Mouse (Mus musculus) neural tube, embryonic 13.5 days (tissue): ENCODE results near the gene Edaradd. TPM values are rescaled to one million over a fixed set of nuclear protein-coding genes. Genes with fewer than 3 reads are reported as not detected.

Experiments
- ATAC-seq: fragments of 200-750 bp; cut with Nextera tagmentation; 2 replicates; pipeline ENCODE4 v1.8.0; 2017; ENCODE audit warnings: low read depth, mild to moderate bottlenecking, moderate TSS enrichment, moderate library complexity
- H3K27ac ChIP-seq: fragments of 300-500 bp; sonication (generic); replicated peaks from 2 replicates; pipeline ENCODE4 v1.5.1; 2015; ENCODE audit warnings: moderate library complexity, mild to moderate bottlenecking, inconsistent platforms
- H3K27me3 ChIP-seq: fragments of 300-500 bp; sonication (generic); 2 replicates; pipeline ENCODE4 v1.6.1; 2015; ENCODE audit warnings: mild to moderate bottlenecking, inconsistent platforms
- H3K36me3 ChIP-seq: fragments of 300-500 bp; sonication (generic); 2 replicates; pipeline ENCODE4 v1.6.1; 2015; ENCODE audit warnings: mild to moderate bottlenecking, inconsistent platforms
- H3K4me1 ChIP-seq: fragments of 300-500 bp; sonication (generic); replicated peaks from 2 replicates; pipeline ENCODE4 v1.6.1; 2015; ENCODE audit warnings: inconsistent platforms
- H3K4me2 ChIP-seq: fragments of 300-500 bp; sonication (generic); 2 replicates; pipeline ENCODE4 v1.6.1; 2015; ENCODE audit warnings: inconsistent platforms, mild to moderate bottlenecking, moderate library complexity
- H3K4me3 ChIP-seq: fragments of 300-500 bp; sonication (generic); 2 replicates; pipeline ENCODE4 v1.5.1; 2015; ENCODE audit warnings: mild to moderate bottlenecking, inconsistent platforms
- H3K9ac ChIP-seq: fragments of 300-500 bp; sonication (generic); 2 replicates; pipeline ENCODE4 v1.6.1; 2015; ENCODE audit warnings: moderate library complexity, mild to moderate bottlenecking, inconsistent platforms
- H3K9me3 ChIP-seq: fragments of 300-500 bp; sonication (generic); 2 replicates; pipeline ENCODE4 v1.6.1; 2016; ENCODE audit warnings: inconsistent platforms
- WGBS: fragments of 180-500 bp; shearing (Covaris S2); methylation state at CpG from one replicate; pipeline ENCODE4 v1.1.7; 2015; 5-methylcytosine and 5-hydroxymethylcytosine counted together
- polyA plus RNA-seq: library from polyadenylated mRNA; unstranded; fragments of >200 nt; fragmentation: Nextera tagmentation; extraction: Ambion mirVana; gene quantifications from 2 replicates; pipeline ENCODE4 v1.2.1, GENCODE M21; 2015

Gene Edaradd
- polyA plus RNA-seq, 1 experiment from 2014 or later, result 1.0 TPM

DNA sequence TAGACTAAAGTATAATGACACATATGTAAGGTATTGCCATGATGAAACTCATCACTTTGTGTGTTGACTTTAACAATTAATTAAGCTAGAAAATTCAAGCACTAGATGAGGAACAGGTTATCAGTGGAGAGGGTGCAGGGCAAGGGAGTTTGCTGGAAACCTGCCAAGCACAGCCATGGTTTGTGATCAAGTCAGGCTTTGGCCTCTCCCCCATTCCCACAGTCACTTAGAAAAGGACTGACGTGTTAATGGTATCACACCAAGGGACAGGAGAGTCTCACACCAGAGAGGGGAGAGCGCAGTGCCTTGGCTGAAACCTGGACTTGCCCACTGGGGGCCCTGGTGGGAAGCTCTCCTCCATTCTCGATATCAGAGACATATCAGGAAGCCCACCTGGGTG is 14.9 kb downstream of the Edaradd start:
- no peaks in the 10 kb centered on the region for H3K36me3 ChIP-seq
- peaks cover 9% of the 10 kb centered on the region for H3K4me1 ChIP-seq
- H3K4me3 ChIP-seq, result no peak overlapping the region
- no peak overlapping the region for H3K4me2 ChIP-seq
- H3K9ac ChIP-seq, result no peak overlapping the region
- 81% methylated on average over 3 of the region's 3 CpGs for WGBS
- no peak for ATAC-seq
- H3K27me3 ChIP-seq, result no peaks in the 10 kb centered on the region
- H3K9me3 ChIP-seq, result no peaks in the 10 kb centered on the region
- no peak overlapping the region for H3K27ac ChIP-seq

DNA sequence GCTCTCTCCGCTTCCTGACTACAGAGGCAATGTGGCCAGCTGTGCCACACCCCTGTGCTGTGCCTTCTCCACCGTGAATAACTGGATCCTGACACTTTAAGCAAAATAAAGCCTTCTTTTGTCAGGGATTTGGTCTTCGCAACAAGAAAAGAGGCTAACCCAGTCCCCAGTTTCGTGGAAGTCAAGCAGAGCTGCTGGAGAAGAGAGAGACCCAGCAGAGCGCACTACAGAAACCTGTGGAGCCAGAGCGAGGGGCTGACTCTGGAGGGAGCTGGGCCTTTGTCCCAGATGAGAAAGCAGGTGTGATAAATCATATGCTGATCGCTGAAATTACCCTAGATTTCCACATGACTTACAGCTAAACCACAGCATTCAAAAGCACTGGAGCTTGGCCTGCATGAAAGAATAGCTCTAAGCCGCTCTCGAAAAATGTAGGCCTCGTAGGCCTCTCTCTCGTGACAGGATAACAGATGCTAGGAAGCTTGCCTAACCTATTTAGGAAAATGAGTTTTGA is 16.9 kb downstream of the Edaradd start:
- H3K9ac ChIP-seq, result no peak overlapping the region

DNA sequence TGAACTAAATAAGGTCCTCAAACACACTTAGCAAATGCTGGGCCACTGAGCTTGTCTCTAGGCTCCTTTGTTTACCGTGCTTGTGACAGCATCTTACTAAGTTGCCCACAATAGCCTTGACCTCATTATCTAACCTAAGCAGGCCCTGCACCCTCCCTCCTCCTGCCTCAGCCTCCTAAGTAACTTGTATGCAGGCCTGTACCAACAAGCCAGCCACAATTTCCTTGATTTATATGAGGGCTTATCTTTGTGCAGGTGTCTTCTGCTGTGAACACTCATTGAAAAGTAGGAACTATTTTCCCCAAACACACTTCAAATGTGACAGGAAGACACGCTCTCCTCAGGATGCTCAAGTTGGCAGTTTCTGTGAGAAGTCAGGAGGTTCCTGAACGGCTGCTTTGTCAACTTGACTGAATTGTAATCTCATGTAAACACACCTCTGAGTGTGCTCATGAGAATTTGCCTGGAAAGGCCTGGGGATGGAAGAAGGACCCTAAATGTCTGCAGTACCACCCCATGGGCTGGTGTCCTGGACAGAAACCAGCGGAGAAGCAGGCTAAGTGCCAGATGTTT is 17.5 kb downstream of the Edaradd start:
- Histone ChIP-seq H3K4me3 (no peak overlapping the region), H3K27me3 (no peaks in the 10 kb centered on the region), H3K27ac (peak overlapping the region; percentile 14; the same call in 1 of the 2 replicates), H3K9me3 (no peaks in the 10 kb centered on the region), H3K4me2 (no peak overlapping the region), H3K9ac (no peak overlapping the region), H3K36me3 (no peaks in the 10 kb centered on the region), H3K4me1 (peaks cover 9% of the 10 kb centered on the region)
- no peak for ATAC-seq
- WGBS, result 23% methylated on average over 4 of the region's 4 CpGs

More for the DNA sequence above, 16.9 kb downstream of the Edaradd start:
- Histone ChIP-seq H3K27me3 (no peaks in the 10 kb centered on the region), H3K4me3 (no peak overlapping the region), H3K36me3 (no peaks in the 10 kb centered on the region), H3K4me2 (no peak overlapping the region), H3K9me3 (no peaks in the 10 kb centered on the region), H3K4me1 (peaks cover 9% of the 10 kb centered on the region), H3K27ac (peak overlapping the region; percentile 14; the same call in 1 of the 2 replicates)
- ATAC-seq, result peak; percentile 84
- 16% methylated on average over 11 of the region's 11 CpGs for WGBS

DNA sequence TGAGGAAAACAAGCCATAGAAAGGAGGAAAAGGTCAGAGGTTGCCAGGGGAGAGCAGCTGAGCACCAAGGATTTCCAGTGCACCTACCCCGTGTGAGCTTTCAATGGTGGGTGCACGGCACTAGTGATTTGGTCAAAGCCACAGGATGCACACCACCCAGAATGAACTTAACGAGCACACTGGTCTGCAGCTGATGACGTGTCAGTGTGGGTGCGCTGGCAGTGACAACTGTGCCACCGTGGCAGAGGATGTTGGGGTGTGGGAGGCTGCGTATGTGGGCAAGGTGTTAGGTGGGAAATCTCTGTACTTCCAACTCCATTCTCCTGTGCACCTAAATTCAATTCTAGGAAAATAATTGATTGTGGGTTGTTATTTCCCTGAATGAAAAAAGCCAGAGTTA is 21.1 kb downstream of the Edaradd start:
- ATAC-seq, result no peak
- WGBS, result 86% methylated on average over 7 of the region's 7 CpGs
- Histone ChIP-seq H3K9me3 (no peaks in the 10 kb centered on the region), H3K27ac (no peak overlapping the region), H3K4me2 (no peak overlapping the region), H3K4me3 (no peak overlapping the region), H3K9ac (no peak overlapping the region), H3K4me1 (peaks cover 9% of the 10 kb centered on the region), H3K27me3 (no peaks in the 10 kb centered on the region), H3K36me3 (no peaks in the 10 kb centered on the region)

DNA sequence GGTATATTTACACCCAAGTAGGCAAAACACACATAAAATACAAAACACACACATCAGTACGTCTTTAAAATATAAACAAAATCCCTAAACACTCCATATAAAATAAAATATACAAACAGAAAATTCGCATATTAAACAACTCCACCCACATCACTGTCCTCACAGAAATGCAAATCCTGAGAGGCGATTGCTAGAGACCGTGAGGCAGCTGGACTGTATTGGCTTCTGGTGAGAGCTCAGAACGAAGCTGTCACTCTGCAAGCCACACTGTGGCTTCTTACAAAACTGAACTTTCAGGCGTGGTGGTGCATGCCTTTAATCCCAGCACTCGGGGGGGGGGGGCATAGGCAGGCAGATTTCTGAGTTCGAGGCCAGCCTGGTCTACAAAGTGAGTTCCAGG is 22.4 kb downstream of the Edaradd start:
- Histone ChIP-seq H3K9me3 (no peaks in the 10 kb centered on the region), H3K4me2 (no peak overlapping the region), H3K4me1 (peaks cover 2% of the 10 kb centered on the region), H3K27ac (no peak overlapping the region), H3K4me3 (no peak overlapping the region), H3K36me3 (no peaks in the 10 kb centered on the region), H3K27me3 (no peaks in the 10 kb centered on the region), H3K9ac (no peak overlapping the region)
- no peak for ATAC-seq
- WGBS, result 59% methylated on average over 8 of the region's 8 CpGs

DNA sequence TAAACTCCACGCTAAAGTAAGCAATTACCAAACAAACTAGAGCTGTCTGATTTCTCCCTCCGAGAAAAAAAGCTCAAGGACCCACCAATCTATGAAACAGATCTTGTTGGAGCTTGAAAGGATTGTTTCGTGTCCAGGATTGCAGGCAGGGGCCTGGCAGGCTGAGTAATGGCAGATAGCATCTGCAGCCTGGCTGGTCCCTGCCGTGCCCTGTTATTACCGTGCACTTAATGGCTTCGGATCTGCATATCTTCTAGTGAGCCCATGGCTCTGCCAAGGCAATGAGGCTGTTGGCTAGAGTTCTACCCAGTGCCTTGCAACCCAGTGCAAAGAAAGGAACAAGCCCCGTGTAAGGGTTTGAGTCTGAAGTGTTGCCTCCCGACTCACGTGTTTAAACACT is 25.5 kb downstream of the Edaradd start:
- Histone ChIP-seq H3K4me2 (no peak overlapping the region), H3K4me3 (no peak overlapping the region), H3K4me1 (no peaks in the 10 kb centered on the region), H3K36me3 (no peaks in the 10 kb centered on the region), H3K27me3 (no peaks in the 10 kb centered on the region), H3K9me3 (no peaks in the 10 kb centered on the region), H3K9ac (no peak overlapping the region), H3K27ac (no peak overlapping the region)
- no peak for ATAC-seq
- 81% methylated on average over 9 of the region's 9 CpGs for whole genome bisulfite sequencing

DNA sequence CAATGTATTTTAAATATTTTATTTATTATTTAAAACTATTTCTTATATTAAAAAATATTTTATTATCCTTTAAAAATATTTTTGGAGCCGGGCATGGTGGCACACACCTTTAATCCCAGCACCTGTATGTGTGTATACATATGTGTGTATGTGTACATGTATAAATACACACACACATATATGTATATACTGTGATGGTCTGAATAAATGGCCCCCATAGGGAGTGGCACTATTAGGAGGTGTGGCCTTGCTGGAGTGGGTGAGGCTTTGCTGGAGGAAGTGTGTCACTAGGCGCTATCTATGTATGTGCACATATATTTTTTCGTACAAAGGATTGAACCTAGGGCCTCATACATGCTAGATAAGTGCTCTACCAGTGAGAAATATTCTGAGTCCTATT is 27.7 kb downstream of the Edaradd start:
- 95% methylated on average over 3 of the region's 3 CpGs for WGBS
- Histone ChIP-seq H3K4me1 (no peaks in the 10 kb centered on the region), H3K27me3 (no peaks in the 10 kb centered on the region), H3K4me2 (no peak overlapping the region), H3K27ac (no peak overlapping the region), H3K9me3 (no peaks in the 10 kb centered on the region), H3K9ac (no peak overlapping the region), H3K36me3 (no peaks in the 10 kb centered on the region), H3K4me3 (no peak overlapping the region)
- no peak for ATAC-seq

DNA sequence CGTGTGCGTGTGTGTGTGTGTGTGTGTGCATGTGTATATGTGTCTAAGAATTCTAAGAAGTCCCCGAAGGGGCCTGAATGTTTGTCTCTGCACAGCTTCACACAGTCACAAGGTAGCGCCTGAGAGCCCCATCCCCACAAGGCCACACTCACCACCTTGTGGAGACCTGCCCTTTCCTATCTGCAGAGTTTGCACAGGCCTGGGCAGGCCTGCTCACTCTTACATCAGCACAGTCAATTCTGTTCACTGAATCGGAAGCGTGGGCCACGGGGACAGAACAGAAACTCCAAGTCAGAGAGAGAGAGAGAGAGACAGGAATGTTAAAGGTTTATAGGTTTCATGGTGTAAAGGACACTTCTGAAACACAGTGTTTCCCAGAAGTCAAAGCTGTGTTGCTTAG is 34.6 kb downstream of the Edaradd start:
- no peak overlapping the region for H3K4me3 ChIP-seq
- 92% methylated on average over 7 of the region's 7 CpGs for WGBS
- no peak for ATAC-seq
- H3K9ac ChIP-seq, result no peak overlapping the region
- H3K4me2 ChIP-seq, result no peak overlapping the region
- no peak overlapping the region for H3K27ac ChIP-seq
- no peaks in the 10 kb centered on the region for H3K27me3 ChIP-seq
- H3K36me3 ChIP-seq, result no peaks in the 10 kb centered on the region
- H3K9me3 ChIP-seq, result no peaks in the 10 kb centered on the region
- no peaks in the 10 kb centered on the region for H3K4me1 ChIP-seq

DNA sequence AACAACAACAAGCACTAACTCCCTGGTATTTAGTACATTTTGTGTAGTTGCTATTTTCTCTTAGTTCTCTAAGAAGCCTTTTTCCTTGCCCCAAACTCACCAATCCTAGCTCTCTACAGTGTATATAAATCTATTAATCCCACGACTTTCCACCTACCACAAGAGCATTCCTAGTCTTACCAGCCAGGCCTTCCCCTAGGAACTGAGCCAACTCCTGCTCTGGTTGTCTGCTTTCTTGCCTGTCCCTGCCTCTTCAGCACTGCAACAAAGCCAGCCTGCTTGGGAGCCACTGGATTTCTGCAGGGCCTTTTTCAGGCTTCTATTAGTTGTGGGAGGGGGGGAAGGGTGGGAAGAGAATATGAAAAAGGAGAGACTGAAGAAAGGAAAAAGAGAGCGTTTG is 35.0 kb downstream of the Edaradd start:
- no peak for ATAC-seq
- Histone ChIP-seq H3K27ac (no peak overlapping the region), H3K4me2 (no peak overlapping the region), H3K4me3 (no peak overlapping the region), H3K9ac (no peak overlapping the region), H3K9me3 (no peaks in the 10 kb centered on the region), H3K4me1 (no peaks in the 10 kb centered on the region), H3K27me3 (no peaks in the 10 kb centered on the region), H3K36me3 (no peaks in the 10 kb centered on the region)
- WGBS, result 83% methylated on average over 2 of the region's 2 CpGs

DNA sequence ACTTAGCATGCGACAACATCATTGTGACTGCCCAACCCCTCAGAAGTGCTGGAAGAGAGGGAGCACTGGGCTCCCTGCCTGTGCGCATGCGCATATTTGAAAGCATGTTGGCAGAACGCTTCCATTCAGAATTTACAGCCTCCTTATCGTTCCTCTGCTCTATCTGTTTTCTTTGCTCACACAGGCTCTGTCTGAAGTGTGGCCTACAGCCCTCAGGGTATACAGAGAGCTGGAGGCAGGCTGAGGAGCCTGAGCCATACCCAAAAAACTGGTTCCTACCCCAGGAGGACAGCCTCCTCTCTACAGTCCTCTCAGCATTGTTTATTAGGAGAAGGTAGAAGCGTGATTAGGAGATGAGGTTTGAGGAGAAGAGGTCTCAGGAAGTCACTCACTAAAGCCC is 40.4 kb downstream of the Edaradd start:
- WGBS, result 77% methylated on average over 6 of the region's 6 CpGs
- no peaks in the 10 kb centered on the region for H3K36me3 ChIP-seq
- ATAC-seq, result no peak
- no peak overlapping the region for H3K4me2 ChIP-seq
- H3K27ac ChIP-seq, result no peak overlapping the region
- H3K4me1 ChIP-seq, result no peaks in the 10 kb centered on the region
- no peaks in the 10 kb centered on the region for H3K9me3 ChIP-seq
- no peak overlapping the region for H3K4me3 ChIP-seq
- H3K27me3 ChIP-seq, result no peaks in the 10 kb centered on the region
- no peak overlapping the region for H3K9ac ChIP-seq

DNA sequence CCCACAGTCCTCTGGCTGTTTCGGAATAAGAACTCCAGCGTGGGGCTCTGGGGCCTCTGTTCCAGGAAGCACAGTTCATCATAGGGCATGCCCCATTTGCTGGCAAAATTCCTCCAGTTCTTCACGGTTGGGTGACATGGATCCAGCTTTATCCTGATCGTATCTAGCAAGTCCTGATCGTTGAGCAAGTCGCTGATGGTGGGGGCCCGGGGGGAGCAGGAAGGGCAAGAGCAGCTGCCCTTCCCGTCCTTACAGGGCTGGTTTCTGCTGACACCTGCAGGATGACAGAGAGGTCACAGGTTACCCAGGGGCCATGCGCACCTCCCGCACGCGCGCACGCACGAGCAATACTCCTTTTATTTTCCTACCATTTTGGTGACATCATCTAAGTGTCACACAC is 41.9 kb downstream of the Edaradd start:
- Histone ChIP-seq H3K4me2 (no peak overlapping the region), H3K27ac (no peak overlapping the region), H3K9ac (no peak overlapping the region), H3K4me3 (no peak overlapping the region), H3K27me3 (no peaks in the 10 kb centered on the region), H3K4me1 (no peaks in the 10 kb centered on the region), H3K36me3 (no peaks in the 10 kb centered on the region), H3K9me3 (no peaks in the 10 kb centered on the region)
- 84% methylated on average over 15 of the region's 15 CpGs for WGBS
- ATAC-seq, result no peak

DNA sequence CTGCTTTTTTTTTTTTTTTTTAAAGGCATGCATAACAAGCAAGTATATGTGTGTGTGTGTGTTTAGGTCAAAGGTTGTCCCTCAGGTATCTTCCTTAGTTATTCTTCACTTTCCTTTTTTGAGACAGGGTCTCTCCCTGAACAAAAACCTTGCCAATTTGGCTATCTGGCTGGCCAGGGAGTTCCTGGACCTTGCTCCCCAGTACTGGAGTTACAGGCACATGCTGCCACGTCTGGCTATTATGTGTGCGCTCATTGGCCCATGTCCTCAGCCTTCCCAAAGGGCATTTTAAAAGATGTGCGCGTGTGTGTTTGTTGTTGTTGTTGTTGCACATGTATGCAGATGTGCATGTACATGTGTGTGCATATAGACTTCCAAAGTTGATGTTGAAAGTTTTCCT is 43.4 kb downstream of the Edaradd start:
- H3K9ac ChIP-seq, result no peak overlapping the region
- H3K36me3 ChIP-seq, result no peaks in the 10 kb centered on the region
- no peaks in the 10 kb centered on the region for H3K9me3 ChIP-seq
- no peaks in the 10 kb centered on the region for H3K27me3 ChIP-seq
- no peak overlapping the region for H3K27ac ChIP-seq
- WGBS, result 93% methylated on average over 4 of the region's 4 CpGs
- H3K4me2 ChIP-seq, result no peak overlapping the region
- H3K4me1 ChIP-seq, result no peaks in the 10 kb centered on the region
- H3K4me3 ChIP-seq, result no peak overlapping the region
- no peak for ATAC-seq

DNA sequence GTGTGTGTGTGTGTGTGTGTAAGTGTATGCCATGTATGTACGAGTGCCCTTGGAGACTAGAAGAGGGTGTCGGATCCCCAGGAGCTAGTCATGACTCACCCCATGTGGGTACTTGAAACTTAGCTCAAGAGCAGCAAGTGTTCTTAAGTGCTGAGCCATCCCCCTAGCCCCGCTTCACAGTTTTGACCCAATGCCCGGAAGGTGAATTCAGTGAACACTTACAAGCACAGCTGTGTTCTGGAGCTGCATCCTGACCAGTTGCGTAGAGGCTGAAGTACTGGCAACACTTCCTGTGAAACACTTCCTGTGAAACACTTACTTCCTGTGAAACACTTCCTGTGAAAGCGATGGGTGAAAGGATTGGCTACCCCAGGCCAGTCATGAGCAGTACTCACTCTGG is 45.0 kb downstream of the Edaradd start:
- Histone ChIP-seq H3K9ac (no peak overlapping the region), H3K4me3 (no peak overlapping the region), H3K36me3 (no peaks in the 10 kb centered on the region), H3K4me2 (no peak overlapping the region), H3K27ac (no peak overlapping the region), H3K4me1 (no peaks in the 10 kb centered on the region), H3K9me3 (no peaks in the 10 kb centered on the region), H3K27me3 (no peaks in the 10 kb centered on the region)
- WGBS, result 91% methylated on average over 6 of the region's 6 CpGs
- ATAC-seq, result no peak
